Mouse (Mus musculus) lung, postnatal 0 days (tissue): ENCODE results near the gene Npas2.

Experiments
- CTCF ChIP-seq: IDR thresholded peaks from 2 replicates; pipeline ENCODE4 v1.5.1; 2016; ENCODE audit warnings: antibody characterized with exemption, mild to moderate bottlenecking
- EP300 ChIP-seq: IDR thresholded peaks from 2 replicates; pipeline ENCODE4 v1.6.1; 2016; ENCODE audit warnings: antibody characterized with exemption, mild to moderate bottlenecking, control low read depth

DNA sequence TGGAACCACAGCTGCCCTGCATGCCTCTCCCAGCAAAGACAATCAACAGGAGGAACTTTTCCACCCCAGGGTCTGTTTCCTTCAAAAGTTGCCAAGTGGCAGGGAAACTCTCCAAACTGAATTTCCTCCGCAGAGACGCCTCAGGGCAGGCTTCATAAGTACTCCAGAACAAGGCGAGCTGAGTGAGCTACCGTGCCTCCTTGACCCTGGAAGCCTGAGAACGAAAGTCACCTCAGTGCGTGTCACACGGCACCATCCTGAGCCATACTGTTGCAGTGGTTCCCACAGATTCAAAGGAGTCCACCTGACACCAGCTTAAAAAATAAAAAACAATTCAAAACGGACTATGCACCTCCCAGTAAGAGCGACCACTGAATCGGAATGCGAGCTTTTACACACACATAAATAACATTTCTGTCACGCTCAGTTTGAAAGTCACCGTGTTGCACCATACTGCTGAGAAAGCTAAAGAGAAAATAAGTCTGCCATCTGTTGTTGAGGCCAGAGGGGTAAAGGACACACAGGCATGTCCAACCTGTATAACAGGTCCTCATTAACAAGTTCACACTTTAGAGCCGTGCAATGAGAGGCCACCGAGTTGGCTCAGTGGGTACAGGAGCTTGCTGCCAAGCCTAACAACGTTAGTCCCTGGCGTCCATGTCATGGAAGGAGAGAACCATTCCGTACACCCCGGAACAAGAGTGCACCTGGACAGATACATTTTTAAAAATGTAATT is 216.7 kb downstream of the Npas2 start:
- no peak for TF ChIP-seq CTCF
- no peak for TF ChIP-seq EP300
